Mouse (Mus musculus) mammary gland, adult 2 months (tissue): Measurements from ENCODE around the gene Olfr150. TPM values are rescaled to one million over a fixed set of nuclear protein-coding genes. Genes with fewer than 3 reads are reported as not detected.

Experiments used
- polyA plus RNA-seq: library from polyadenylated mRNA; depleted of rRNA; stranded (reverse); fragments of >200 nt; gene quantifications from 2 replicates; pipeline ENCODE4 v1.2.3, GENCODE M21; 2012; ENCODE audit warnings: low replicate concordance; rRNA removed

The Olfr150 gene
- not detected in 2 replicates for polyA plus RNA-seq

DNA sequence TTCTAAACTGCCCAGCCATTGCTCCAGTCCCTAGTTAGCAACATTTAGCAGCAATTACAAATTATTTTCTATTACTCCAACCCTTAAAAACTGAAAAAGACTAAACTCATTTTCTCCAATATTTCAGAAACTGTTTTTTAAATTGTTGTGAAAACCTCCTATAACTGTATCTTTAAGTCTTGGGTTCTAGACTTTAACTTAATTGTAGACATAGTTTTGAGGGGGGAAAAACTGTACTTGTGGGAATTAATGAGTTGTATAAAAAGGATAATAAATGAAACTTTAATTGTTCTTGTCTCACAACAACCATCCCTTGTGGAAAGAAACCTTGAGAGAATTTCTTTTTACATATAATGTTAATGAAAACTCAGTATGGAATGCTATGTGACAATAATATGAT lies at the start of gene Olfr150:
Gene Olfr150 (plus strand): TSS at position 301 of the 400 bp plus-strand sequence.

DNA sequence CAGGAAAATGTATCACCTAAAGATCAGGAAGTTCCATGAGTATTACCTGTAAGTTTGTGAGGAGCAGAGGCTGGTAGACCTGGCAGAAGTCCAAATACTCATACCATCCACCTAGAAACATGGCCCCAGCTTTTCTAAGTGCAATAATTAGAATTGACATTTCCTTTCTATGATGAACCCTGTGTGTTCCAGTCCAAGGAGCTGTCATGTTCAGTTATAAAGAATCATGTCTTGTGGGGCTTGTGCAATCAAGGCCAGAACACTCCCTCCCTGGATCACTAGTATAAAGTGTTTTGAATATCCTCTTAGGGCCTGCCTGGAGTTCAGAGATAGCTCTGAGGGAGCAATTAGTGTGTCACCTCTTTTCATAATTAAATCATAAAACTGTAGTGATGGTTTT lies 23.8 kb upstream of the Olfr150 start, which contains the start of gene Olfr149:
Gene Olfr149 (minus strand): TSS at position 101 of the 400 bp plus-strand sequence.

DNA sequence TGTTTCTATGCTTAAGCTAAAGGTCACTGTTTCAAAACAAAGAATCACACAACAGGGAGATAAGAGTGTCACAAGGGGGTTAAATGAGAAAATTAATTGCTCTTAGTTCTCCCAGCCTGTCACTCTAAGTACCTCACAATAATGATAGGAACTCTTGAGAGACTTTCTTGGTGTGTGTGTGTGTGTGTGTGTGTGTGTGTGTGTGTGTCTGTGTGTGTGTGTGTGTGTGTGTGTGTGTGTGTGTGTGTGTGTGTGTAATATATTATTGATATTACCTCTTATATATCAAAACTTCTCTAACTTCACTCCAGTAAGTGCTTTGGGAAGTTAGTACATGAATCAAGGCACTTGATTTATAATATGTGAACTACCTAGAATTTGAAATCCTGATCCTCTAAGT lies 19.7 kb upstream of the Olfr150 start, which contains the start of gene Olfr965:
Gene Olfr965 (plus strand): TSS at position 301 of the 400 bp plus-strand sequence.

DNA sequence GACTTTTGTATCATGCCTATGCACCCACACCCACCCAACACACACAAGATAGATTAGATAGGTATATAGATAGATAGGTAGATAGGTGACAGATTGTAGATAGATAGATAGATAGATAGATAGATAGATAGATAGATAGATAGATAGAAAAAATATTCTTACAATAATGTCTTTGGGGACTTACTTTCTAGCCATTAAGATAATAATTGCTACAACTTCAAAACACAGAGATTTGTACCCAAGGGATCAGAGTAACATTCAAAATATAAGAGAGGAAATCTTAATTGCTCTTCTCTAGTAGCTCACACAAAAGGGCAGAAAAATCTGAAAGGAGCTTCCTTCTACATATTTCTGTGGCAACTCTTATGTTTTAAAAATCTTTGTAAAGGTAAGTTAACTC lies 15.2 kb downstream of the Olfr150 start, which contains the start of gene Olfr967:
Gene Olfr967 (plus strand): TSS at position 301 of the 400 bp plus-strand sequence.

DNA sequence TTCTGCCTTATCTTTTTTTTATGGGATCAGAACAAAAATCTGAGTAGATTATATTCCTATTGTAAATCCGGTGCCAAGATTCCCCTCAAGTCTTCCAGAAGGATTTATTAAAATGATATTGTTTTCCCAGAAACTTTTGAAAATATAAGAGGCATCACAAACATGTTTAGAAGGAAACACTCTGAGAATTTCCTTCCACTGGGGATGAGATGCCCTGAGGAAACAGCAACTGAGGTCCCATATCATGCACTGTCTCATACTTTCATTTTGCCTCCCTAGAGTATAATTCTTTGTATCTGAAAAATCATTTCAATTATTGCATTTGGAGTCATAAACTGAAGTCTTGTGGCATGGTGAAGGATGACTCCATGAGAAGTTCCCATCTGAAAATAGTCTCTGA lies 52.4 kb downstream of the Olfr150 start, which contains the start of gene Olfr968:
Gene Olfr968 (minus strand): TSS at position 101 of the 400 bp plus-strand sequence.

Other genes starting within 250 kb of the Olfr150 start
- gene Olfr44, start 237.0 kb upstream of the Olfr150 start, polyA plus RNA-seq = not detected in 2 replicates
- gene Olfr957, start 215.2 kb upstream of the Olfr150 start, polyA plus RNA-seq = not detected in 2 replicates
- gene Olfr958, start 176.9 kb upstream of the Olfr150 start, polyA plus RNA-seq = not detected in 2 replicates
- not detected in 2 replicates for gene Olfr959, start 155.4 kb upstream of the Olfr150 start, polyA plus RNA-seq
- 5.5 and 7.6 TPM in 2 replicates for gene AW551984, start 126.6 kb upstream of the Olfr150 start, polyA plus RNA-seq
- gene Olfr148, start 120.3 kb upstream of the Olfr150 start, polyA plus RNA-seq = not detected in 2 replicates
- not detected in 2 replicates for gene Olfr960, start 109.6 kb upstream of the Olfr150 start, polyA plus RNA-seq
- not detected in 2 replicates for gene Olfr961, start 85.9 kb upstream of the Olfr150 start, polyA plus RNA-seq
- not detected in 2 replicates for gene Olfr963, start 63.8 kb upstream of the Olfr150 start, polyA plus RNA-seq
- gene Olfr149, start 23.9 kb upstream of the Olfr150 start, polyA plus RNA-seq = not detected in 2 replicates
- not detected in 2 replicates for gene Olfr965, start 19.6 kb upstream of the Olfr150 start, polyA plus RNA-seq
- gene Olfr967, start 15.3 kb downstream of the Olfr150 start, polyA plus RNA-seq = not detected in 2 replicates
- not detected in 2 replicates for gene Olfr968, start 52.3 kb downstream of the Olfr150 start, polyA plus RNA-seq
- not detected in 2 replicates for gene Olfr969, start 60.0 kb downstream of the Olfr150 start, polyA plus RNA-seq
- gene Olfr970, start 77.9 kb downstream of the Olfr150 start, polyA plus RNA-seq = not detected in 2 replicates
- gene Olfr971, start 105.9 kb downstream of the Olfr150 start, polyA plus RNA-seq = not detected in 2 replicates
- gene Olfr972, start 135.4 kb downstream of the Olfr150 start, polyA plus RNA-seq = not detected in 2 replicates
- gene Olfr229, start 176.4 kb downstream of the Olfr150 start, polyA plus RNA-seq = not detected in 2 replicates
- gene Olfr974, start 206.5 kb downstream of the Olfr150 start, polyA plus RNA-seq = not detected in 2 replicates
- gene Olfr975, start 221.1 kb downstream of the Olfr150 start, polyA plus RNA-seq = not detected in 2 replicates
- gene Olfr976, start 230.2 kb downstream of the Olfr150 start, polyA plus RNA-seq = not detected in 2 replicates